Mouse (Mus musculus) heart, embryonic 14.5 days (tissue): Measurements from ENCODE around the gene Metap1. TPM values are rescaled to one million over a fixed set of nuclear protein-coding genes. Genes with fewer than 3 reads are reported as not detected.

ENCODE experiments used
- microRNA counts: library from miRNA; unstranded; fragments of <30 nt; microRNA quantifications from one replicate; lab custom pipeline; 2016
- microRNA-seq: library from miRNA; unstranded; fragments of <30 nt; microRNA quantifications from one replicate; pipeline ENCODE4, GENCODE M21; 2016
- polyA plus RNA-seq: library from polyadenylated mRNA; unstranded; fragments of >200 nt; fragmentation: Nextera tagmentation; extraction: Ambion mirVana; gene quantifications from 2 replicates; pipeline ENCODE4 v1.2.1, GENCODE M21; 2014

Gene Metap1
- polyA plus RNA-seq, 1 experiment from 2014 or later = 46.1 TPM

MicroRNA genes within 50 kb of the gene (microRNA counts, 519-probe panel; counts per million panel counts)
- microRNA mmu-miR-1956 (lab: Ali Mortazavi, UCI) = 322 counts per million, percentile 70 among the panel's probes with 10 or more counts

Small RNA genes within 50 kb of the gene (microRNA-seq; reads per million reads assigned to microRNA genes)
- not detected for gene Mir1956

Other genes starting within 250 kb of the Metap1 start
- gene Adh1, start 228.5 kb downstream of the Metap1 start, polyA plus RNA-seq = 3.6 and 6.5 TPM in 2 replicates
- not detected in 2 replicates for gene Adh6a, start 176.2 kb downstream of the Metap1 start, polyA plus RNA-seq
- gene Adh6b, start 147.7 kb downstream of the Metap1 start, polyA plus RNA-seq = 3.2 and 4.5 TPM in 2 replicates
- not detected in 2 replicates for gene Adh4, start 74.0 kb downstream of the Metap1 start, polyA plus RNA-seq
- gene Adh5, start 46.4 kb downstream of the Metap1 start, polyA plus RNA-seq = 171 and 179 TPM in 2 replicates
- 230 and 246 TPM in 2 replicates for gene Eif4e, start 36.7 kb upstream of the Metap1 start, polyA plus RNA-seq